Mouse (Mus musculus): ENCODE measurements around the gene Tsnax. TPM values are rescaled to one million over a fixed set of nuclear protein-coding genes. Genes with fewer than 3 reads are reported as not detected.

Tsnax gene
- polyA plus RNA-seq, 1 experiment from 2014 or later = 155 TPM

- WGBS = 81% methylated on average over 9 of the region's 9 CpGs
- Histone ChIP-seq H3K9ac (ENCODE audit: low read length) (no peak overlapping the region), H3K27me3 (ENCODE audit: control insufficient read depth, insufficient read depth, low read length) (no peaks in the 10 kb centered on the region), H3K27ac (ENCODE audit: low read depth, low read length) (0 out of 2 replicates have a peak overlapping the region, but pooled peaks have one; percentile 35), H3K9me3 (ENCODE audit: control insufficient read depth, low read length) (no peaks in the 10 kb centered on the region), H3K4me3 (ENCODE audit: low read depth, low read length) (no peak overlapping the region), H3K36me3 (ENCODE audit: control insufficient read depth, insufficient read depth, low read length) (no peaks in the 10 kb centered on the region), H3K4me2 (ENCODE audit: low read depth) (no peak overlapping the region), H3K4me1 (ENCODE audit: control insufficient read depth, insufficient read depth, low read length) (no peaks in the 10 kb centered on the region)
- ATAC-seq (ENCODE audit: insufficient read depth, low FRiP score, low TSS enrichment) = no peak
- DNase-seq (ENCODE audit: low spot score) = no peak
Observed at GRCm38 (mm10) chr8:125067596-125067960, 54.8 kb downstream of the Tsnax start.

GRCm38 (mm10) chr8:125068146-125068905 is 55.5 kb downstream of the Tsnax start:
- Histone ChIP-seq H3K27ac (ENCODE audit: low read depth, low read length) (0 out of 2 replicates have a peak overlapping the region, but pooled peaks have one; percentile 35), H3K4me1 (ENCODE audit: control insufficient read depth, insufficient read depth, low read length) (no peaks in the 10 kb centered on the region), H3K4me3 (ENCODE audit: low read depth, low read length) (no peak overlapping the region), H3K36me3 (ENCODE audit: control insufficient read depth, insufficient read depth, low read length) (no peaks in the 10 kb centered on the region), H3K27me3 (ENCODE audit: control insufficient read depth, insufficient read depth, low read length) (no peaks in the 10 kb centered on the region), H3K4me2 (ENCODE audit: low read depth) (no peak overlapping the region), H3K9me3 (ENCODE audit: control insufficient read depth, low read length) (no peaks in the 10 kb centered on the region), H3K9ac (ENCODE audit: low read length) (no peak overlapping the region)
- DNase-seq (ENCODE audit: low spot score) = no peak
- WGBS = 85% methylated on average over 6 of the region's 6 CpGs
- no peak for ATAC-seq (ENCODE audit: insufficient read depth, low FRiP score, low TSS enrichment)

GRCm38 (mm10) chr8:125069304-125069703 is 56.5 kb downstream of the Tsnax start:
- ATAC-seq (ENCODE audit: insufficient read depth, low FRiP score, low TSS enrichment) = no peak

GRCm38 (mm10) chr8:125069733-125070132 is 56.9 kb downstream of the Tsnax start:
- Histone ChIP-seq H3K4me2 (ENCODE audit: low read depth) (no peak overlapping the region), H3K27ac (ENCODE audit: low read depth, low read length) (no peak overlapping the region), H3K36me3 (ENCODE audit: control insufficient read depth, insufficient read depth, low read length) (no peaks in the 10 kb centered on the region), H3K4me1 (ENCODE audit: control insufficient read depth, insufficient read depth, low read length) (no peaks in the 10 kb centered on the region), H3K4me3 (ENCODE audit: low read depth, low read length) (no peak overlapping the region), H3K9me3 (ENCODE audit: control insufficient read depth, low read length) (no peaks in the 10 kb centered on the region), H3K9ac (ENCODE audit: low read length) (no peak overlapping the region), H3K27me3 (ENCODE audit: control insufficient read depth, insufficient read depth, low read length) (no peaks in the 10 kb centered on the region)
- DNase-seq (ENCODE audit: low spot score) (no peak), ATAC-seq (ENCODE audit: insufficient read depth, low FRiP score, low TSS enrichment) (no peak)
- WGBS = 60% methylated on average over 6 of the region's 6 CpGs

More at GRCm38 (mm10) chr8:125069304-125069703, 56.5 kb downstream of the Tsnax start:
- no peak overlapping the region for H3K27ac ChIP-seq (ENCODE audit: low read depth, low read length)
- no peaks in the 10 kb centered on the region for H3K4me1 ChIP-seq (ENCODE audit: control insufficient read depth, insufficient read depth, low read length)
- no peak overlapping the region for H3K9ac ChIP-seq (ENCODE audit: low read length)
- WGBS = 73% methylated on average over 7 of the region's 7 CpGs
- H3K27me3 ChIP-seq (ENCODE audit: control insufficient read depth, insufficient read depth, low read length) = no peaks in the 10 kb centered on the region
- H3K4me3 ChIP-seq (ENCODE audit: low read depth, low read length) = no peak overlapping the region
- no peaks in the 10 kb centered on the region for H3K36me3 ChIP-seq (ENCODE audit: control insufficient read depth, insufficient read depth, low read length)
- no peak for DNase-seq (ENCODE audit: low spot score)
- H3K4me2 ChIP-seq (ENCODE audit: low read depth) = no peak overlapping the region
- no peaks in the 10 kb centered on the region for H3K9me3 ChIP-seq (ENCODE audit: control insufficient read depth, low read length)

- H3K4me2 ChIP-seq (ENCODE audit: low read depth) = no peak overlapping the region
- ATAC-seq (ENCODE audit: insufficient read depth, low FRiP score, low TSS enrichment) = no peak
- WGBS = 93% methylated on average over 10 of the region's 10 CpGs
Observed at GRCm38 (mm10) chr8:125074141-125074540, 61.3 kb downstream of the Tsnax start.

GRCm38 (mm10) chr8:125074581-125074980 is 61.8 kb downstream of the Tsnax start:
- no peaks in the 10 kb centered on the region for H3K36me3 ChIP-seq (ENCODE audit: control insufficient read depth, insufficient read depth, low read length)
- no peaks in the 10 kb centered on the region for H3K9me3 ChIP-seq (ENCODE audit: control insufficient read depth, low read length)
- ATAC-seq (ENCODE audit: insufficient read depth, low FRiP score, low TSS enrichment) = no peak
- DNase-seq (ENCODE audit: low spot score) = no peak
- H3K9ac ChIP-seq (ENCODE audit: low read length) = no peak overlapping the region
- no peak overlapping the region for H3K4me2 ChIP-seq (ENCODE audit: low read depth)
- 88% methylated on average over 2 of the region's 2 CpGs for WGBS
- no peaks in the 10 kb centered on the region for H3K27me3 ChIP-seq (ENCODE audit: control insufficient read depth, insufficient read depth, low read length)
- H3K27ac ChIP-seq (ENCODE audit: low read depth, low read length) = no peak overlapping the region
- H3K4me1 ChIP-seq (ENCODE audit: control insufficient read depth, insufficient read depth, low read length) = peaks cover 2% of the 10 kb centered on the region; the same call in 1 of the 2 replicates
- H3K4me3 ChIP-seq (ENCODE audit: low read depth, low read length) = no peak overlapping the region

More at GRCm38 (mm10) chr8:125074141-125074540, 61.3 kb downstream of the Tsnax start:
- DNase-seq (ENCODE audit: low spot score) = no peak
- Histone ChIP-seq H3K36me3 (ENCODE audit: control insufficient read depth, insufficient read depth, low read length) (no peaks in the 10 kb centered on the region), H3K9me3 (ENCODE audit: control insufficient read depth, low read length) (no peaks in the 10 kb centered on the region), H3K27me3 (ENCODE audit: control insufficient read depth, insufficient read depth, low read length) (no peaks in the 10 kb centered on the region), H3K4me3 (ENCODE audit: low read depth, low read length) (no peak overlapping the region), H3K4me1 (ENCODE audit: control insufficient read depth, insufficient read depth, low read length) (peaks cover 2% of the 10 kb centered on the region; the same call in 1 of the 2 replicates), H3K9ac (ENCODE audit: low read length) (no peak overlapping the region), H3K27ac (ENCODE audit: low read depth, low read length) (no peak overlapping the region)

- WGBS = 88% methylated on average over 4 of the region's 4 CpGs
- H3K9ac ChIP-seq (ENCODE audit: low read length) = no peak overlapping the region
Observed at GRCm38 (mm10) chr8:125075389-125075788, 62.6 kb downstream of the Tsnax start.

GRCm38 (mm10) chr8:125077326-125077725 is 64.5 kb downstream of the Tsnax start:
- Histone ChIP-seq H3K4me3 (ENCODE audit: low read depth, low read length) (no peak overlapping the region), H3K4me2 (ENCODE audit: low read depth) (no peak overlapping the region), H3K27ac (ENCODE audit: low read depth, low read length) (no peak overlapping the region), H3K4me1 (ENCODE audit: control insufficient read depth, insufficient read depth, low read length) (peaks cover 2% of the 10 kb centered on the region; the same call in 1 of the 2 replicates), H3K27me3 (ENCODE audit: control insufficient read depth, insufficient read depth, low read length) (no peaks in the 10 kb centered on the region), H3K9ac (ENCODE audit: low read length) (no peak overlapping the region), H3K36me3 (ENCODE audit: control insufficient read depth, insufficient read depth, low read length) (no peaks in the 10 kb centered on the region), H3K9me3 (ENCODE audit: control insufficient read depth, low read length) (no peaks in the 10 kb centered on the region)
- no peak for DNase-seq (ENCODE audit: low spot score)
- ATAC-seq (ENCODE audit: insufficient read depth, low FRiP score, low TSS enrichment) = no peak
- WGBS = 95% methylated on average over 8 of the region's 8 CpGs

More at GRCm38 (mm10) chr8:125075389-125075788, 62.6 kb downstream of the Tsnax start:
- Histone ChIP-seq H3K4me3 (ENCODE audit: low read depth, low read length) (no peak overlapping the region), H3K27ac (ENCODE audit: low read depth, low read length) (no peak overlapping the region), H3K4me2 (ENCODE audit: low read depth) (no peak overlapping the region), H3K9me3 (ENCODE audit: control insufficient read depth, low read length) (no peaks in the 10 kb centered on the region), H3K4me1 (ENCODE audit: control insufficient read depth, insufficient read depth, low read length) (peaks cover 2% of the 10 kb centered on the region; the same call in 1 of the 2 replicates), H3K27me3 (ENCODE audit: control insufficient read depth, insufficient read depth, low read length) (no peaks in the 10 kb centered on the region), H3K36me3 (ENCODE audit: control insufficient read depth, insufficient read depth, low read length) (no peaks in the 10 kb centered on the region)
- DNase-seq (ENCODE audit: low spot score) (no peak), ATAC-seq (ENCODE audit: insufficient read depth, low FRiP score, low TSS enrichment) (no peak)
